Mouse (Mus musculus) lung, postnatal 0 days (tissue): ENCODE results near the gene Plekhn1. TPM values are rescaled to one million over a fixed set of nuclear protein-coding genes. Genes with fewer than 3 reads are reported as not detected.

ENCODE experiments used
- ATAC-seq: fragments of 200-750 bp; cut with Nextera tagmentation; 2 replicates; pipeline ENCODE4 v1.8.0; 2017; ENCODE audit warnings: moderate library complexity
- DNase-seq: peaks from one replicate; pipeline ENCODE4 v3.0.0-alpha.2; 2016; ENCODE audit warnings: low spot score
- H3K27ac ChIP-seq: fragments of 300-500 bp; sonication (generic); 2 replicates; pipeline ENCODE4 v1.5.1; 2014; ENCODE audit warnings: antibody characterized with exemption, mild to moderate bottlenecking, low read length, mixed read lengths
- H3K27me3 ChIP-seq: fragments of 300-500 bp; sonication (generic); replicated peaks from 2 replicates; pipeline ENCODE4 v1.6.1; 2014; ENCODE audit warnings: low read length, mixed read lengths; ENCODE audit not compliant: insufficient read depth
- H3K36me3 ChIP-seq: fragments of 300-500 bp; sonication (generic); 2 replicates; pipeline ENCODE4 v1.6.1; 2014; ENCODE audit warnings: low read length, mixed read lengths; ENCODE audit not compliant: insufficient read depth
- H3K4me1 ChIP-seq: fragments of 300-500 bp; sonication (generic); 2 replicates; pipeline ENCODE4 v1.6.1; 2014; ENCODE audit warnings: antibody characterized with exemption, low read depth, low read length, mixed read lengths; ENCODE audit not compliant: insufficient read depth
- H3K4me2 ChIP-seq: fragments of 300-500 bp; sonication (generic); replicated peaks from 2 replicates; pipeline ENCODE4 v1.6.1; 2014; ENCODE audit warnings: low read depth, mild to moderate bottlenecking, low read length, moderate library complexity, mixed read lengths
- H3K4me3 ChIP-seq: fragments of 300-500 bp; sonication (generic); 2 replicates; pipeline ENCODE4 v1.5.1; 2014; ENCODE audit warnings: low read depth, low read length
- H3K9ac ChIP-seq: fragments of 300-500 bp; sonication (generic); replicated peaks from 2 replicates; pipeline ENCODE4 v1.6.1; 2014; ENCODE audit warnings: low read depth, mild to moderate bottlenecking
- H3K9me3 ChIP-seq: fragments of 300-500 bp; sonication (generic); 2 replicates; pipeline ENCODE4 v1.6.1; 2016; ENCODE audit warnings: low read length, mixed read lengths
- CTCF ChIP-seq: IDR thresholded peaks from 2 replicates; pipeline ENCODE4 v1.5.1; 2016; ENCODE audit warnings: antibody characterized with exemption, mild to moderate bottlenecking
- EP300 ChIP-seq: IDR thresholded peaks from 2 replicates; pipeline ENCODE4 v1.6.1; 2016; ENCODE audit warnings: antibody characterized with exemption, mild to moderate bottlenecking, control low read depth
- WGBS: fragments of 180-500 bp; shearing (Covaris S2); extraction: QIAGEN DNeasy Blood & Tissue Kit; methylation state at CpG from one replicate; pipeline ENCODE4 v1.1.7; 2014; 5-methylcytosine and 5-hydroxymethylcytosine counted together
- polyA plus RNA-seq: library from polyadenylated mRNA; unstranded; fragments of >200 nt; fragmentation: Nextera tagmentation; extraction: Ambion mirVana; gene quantifications from 2 replicates; pipeline ENCODE4 v1.2.1, GENCODE M21; 2015

Gene Plekhn1
- polyA plus RNA-seq, 1 experiment from 2014 or later, result 11.2 TPM

DNA sequence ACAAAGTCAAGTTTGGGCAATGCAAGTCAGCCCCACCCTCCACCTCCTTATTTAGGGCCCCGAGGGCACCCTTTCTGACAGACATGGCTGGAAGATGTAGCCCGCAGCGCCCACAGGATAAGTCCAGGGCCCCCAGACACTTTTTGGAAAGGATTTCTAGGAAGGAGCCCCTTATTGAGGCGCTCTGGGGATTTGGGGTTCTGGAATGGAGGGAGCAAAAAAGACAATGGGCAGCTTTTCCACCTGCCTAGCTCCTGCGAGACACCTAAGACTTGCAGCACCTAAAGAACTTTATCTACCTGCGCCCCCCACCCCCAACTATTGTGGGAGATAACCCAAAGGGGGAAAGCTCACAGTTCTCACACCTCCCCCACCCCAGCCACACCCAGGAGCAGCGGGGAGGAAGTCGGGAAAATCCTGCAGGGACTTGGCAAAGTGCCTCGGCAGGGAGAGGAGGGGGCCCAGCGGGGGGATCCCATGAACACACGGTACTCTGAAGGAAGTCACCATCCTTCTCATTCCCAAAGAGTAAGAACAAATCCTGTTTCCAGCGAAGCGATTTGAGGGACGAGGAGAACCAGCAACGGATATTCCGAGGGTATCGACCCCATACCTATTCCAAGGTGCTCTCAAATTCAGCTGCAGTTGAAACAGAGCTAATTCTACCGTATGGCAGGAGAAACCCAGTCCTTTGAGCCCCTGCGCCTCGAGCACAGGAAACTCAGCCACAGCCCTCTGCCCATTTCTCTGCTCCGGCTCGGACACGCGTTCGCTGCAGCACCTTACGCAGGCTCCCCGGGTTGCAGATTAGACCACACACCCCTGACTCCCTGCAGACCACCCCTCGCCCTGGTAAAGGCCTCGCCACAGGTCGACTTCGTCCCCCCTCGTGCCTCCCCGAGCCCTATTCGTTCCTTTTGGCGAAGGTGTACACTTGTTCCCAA, 38.5 kb downstream of the Plekhn1 start:
- H3K27ac ChIP-seq, result peak overlapping the region; percentile 84
- peaks cover 9% of the 10 kb centered on the region for H3K4me1 ChIP-seq
- H3K9me3 ChIP-seq, result no peaks in the 10 kb centered on the region
- H3K36me3 ChIP-seq, result no peaks in the 10 kb centered on the region
- peak; percentile 47; the same call in 1 of the 2 replicates for TF ChIP-seq EP300
- TF ChIP-seq CTCF, result no peak
- no peaks in the 10 kb centered on the region for H3K27me3 ChIP-seq
- ATAC-seq, result no peak
- WGBS, result 6% methylated on average over 35 of the region's 35 CpGs
- H3K9ac ChIP-seq, result peak overlapping the region; percentile 74
- H3K4me2 ChIP-seq, result peak overlapping the region; percentile 97
- peak overlapping the region; percentile 93 for H3K4me3 ChIP-seq
- peak; percentile 75 for DNase-seq

- H3K4me3 ChIP-seq, result no peak overlapping the region
- peak overlapping the region; percentile 12; the same call in 1 of the 2 replicates for H3K27ac ChIP-seq
Observed at GRCm38 (mm10) chr4:156194346-156194745, 40.3 kb downstream of the Plekhn1 start.

DNA sequence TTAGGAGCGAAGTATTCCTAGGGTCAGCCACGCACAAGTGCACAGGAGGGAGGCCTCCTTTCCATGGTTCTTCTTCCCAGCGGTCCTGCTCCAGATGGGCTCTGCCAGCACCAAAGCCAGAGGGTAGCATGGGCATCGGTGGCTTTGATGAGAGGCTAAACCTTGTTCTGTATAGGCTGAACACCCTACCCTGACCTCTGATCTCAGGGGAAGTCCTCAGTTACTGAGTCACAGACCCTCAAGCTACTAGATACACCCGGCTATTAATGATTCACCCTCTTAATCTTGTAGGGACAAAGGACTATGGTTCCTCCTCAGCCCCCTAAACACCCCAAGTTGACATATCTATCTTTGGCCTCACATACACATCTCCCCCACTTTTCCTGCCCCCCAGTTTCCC, 40.8 kb downstream of the Plekhn1 start:
- 48% methylated on average over 5 of the region's 5 CpGs for whole genome bisulfite sequencing
- Histone ChIP-seq H3K9ac (no peak overlapping the region), H3K27me3 (no peaks in the 10 kb centered on the region), H3K4me2 (0 out of 2 replicates have a peak overlapping the region, but pooled peaks have one; percentile 5), H3K36me3 (no peaks in the 10 kb centered on the region), H3K9me3 (no peaks in the 10 kb centered on the region), H3K4me3 (no peak overlapping the region), H3K4me1 (peaks cover 16% of the 10 kb centered on the region), H3K27ac (peak overlapping the region; percentile 98)
- no peak for TF ChIP-seq CTCF
- DNase-seq (no peak), ATAC-seq (no peak)

More at GRCm38 (mm10) chr4:156194346-156194745, 40.3 kb downstream of the Plekhn1 start:
- Histone ChIP-seq H3K4me1 (peaks cover 12% of the 10 kb centered on the region), H3K36me3 (no peaks in the 10 kb centered on the region), H3K4me2 (0 out of 2 replicates have a peak overlapping the region, but pooled peaks have one; percentile 5), H3K9ac (no peak overlapping the region), H3K9me3 (no peaks in the 10 kb centered on the region), H3K27me3 (no peaks in the 10 kb centered on the region)
- TF ChIP-seq EP300 (no peak), CTCF (no peak)
- DNase-seq (no peak), ATAC-seq (no peak)
- 52% methylated on average over 6 of the region's 6 CpGs for WGBS

DNA sequence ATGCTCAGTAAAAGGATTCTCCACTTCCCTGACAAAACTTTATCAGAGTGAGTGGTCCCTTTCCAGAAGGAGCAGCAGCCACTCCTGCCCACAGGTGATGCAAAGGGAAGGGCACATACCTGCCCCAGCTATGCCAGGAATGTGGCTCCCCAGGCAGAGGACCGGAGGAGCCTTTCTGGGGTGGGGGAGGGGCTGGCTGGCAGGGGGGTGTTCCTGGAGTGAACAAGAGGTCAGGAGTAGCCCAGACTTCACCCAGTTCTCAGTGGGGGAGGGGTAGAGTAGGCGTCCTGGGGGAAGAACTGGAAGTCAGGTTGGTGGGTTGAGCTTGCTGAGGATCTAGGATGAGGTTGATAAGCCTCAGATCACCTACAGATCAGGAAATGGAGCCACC, 41.5 kb downstream of the Plekhn1 start:
- ATAC-seq (peak; percentile 44), DNase-seq (peak; percentile 80)
- H3K27me3 ChIP-seq, result no peaks in the 10 kb centered on the region
- H3K4me2 ChIP-seq, result peak overlapping the region; percentile 32; the same call in 1 of the 2 replicates
- no peak overlapping the region; the same call in 1 of the 2 replicates for H3K9ac ChIP-seq
- H3K27ac ChIP-seq, result peak overlapping the region; percentile 98
- 18% methylated on average over 2 of the region's 2 CpGs for WGBS
- peaks cover 22% of the 10 kb centered on the region for H3K4me1 ChIP-seq
- peak; percentile 82 for TF ChIP-seq EP300
- TF ChIP-seq CTCF, result no peak
- H3K4me3 ChIP-seq, result no peak overlapping the region
- H3K9me3 ChIP-seq, result no peaks in the 10 kb centered on the region
- no peaks in the 10 kb centered on the region for H3K36me3 ChIP-seq

DNA sequence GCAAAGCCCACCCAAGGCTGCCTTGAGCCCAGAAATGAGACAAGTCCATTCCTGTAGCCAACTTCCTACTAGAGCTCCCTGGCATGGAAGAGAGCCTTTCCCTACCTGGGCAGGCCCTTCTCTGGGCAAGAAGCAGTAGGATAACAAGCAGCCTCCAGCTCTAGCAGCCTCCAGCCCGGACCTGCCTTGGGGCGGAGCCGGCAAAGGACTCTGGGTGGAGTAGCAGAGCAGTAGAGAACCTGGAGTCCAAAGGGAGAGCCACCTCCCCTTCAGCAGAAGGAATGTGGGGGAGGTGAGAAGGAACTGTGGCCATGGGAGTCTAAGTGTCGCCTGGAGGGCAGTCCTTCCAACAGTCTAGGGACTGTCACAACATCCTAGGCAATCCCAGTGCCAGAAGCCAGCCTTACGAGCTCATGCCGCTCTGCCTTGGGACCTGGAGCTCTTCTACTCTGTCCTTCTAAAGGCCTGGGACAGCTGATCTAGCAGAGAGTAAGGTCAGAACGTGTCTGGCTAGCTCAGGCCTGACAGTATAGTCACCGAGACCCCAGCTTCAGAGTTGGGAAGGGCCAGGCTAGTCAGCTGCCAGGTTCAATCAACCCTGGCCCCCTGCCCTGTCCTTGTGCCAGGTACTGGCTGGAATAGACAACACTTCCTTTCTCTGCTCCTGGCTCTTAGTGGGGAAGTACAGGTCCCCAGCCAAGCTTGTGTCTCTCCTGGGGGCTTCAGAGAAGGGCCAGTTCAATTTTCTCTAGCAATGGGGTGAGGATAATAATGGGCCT, 42.0 kb downstream of the Plekhn1 start:
- Histone ChIP-seq H3K4me3 (no peak overlapping the region), H3K36me3 (no peaks in the 10 kb centered on the region), H3K27me3 (no peaks in the 10 kb centered on the region), H3K9me3 (no peaks in the 10 kb centered on the region), H3K4me1 (peaks cover 22% of the 10 kb centered on the region), H3K9ac (peak overlapping the region; percentile 23; the same call in 1 of the 2 replicates), H3K4me2 (peak overlapping the region; percentile 32), H3K27ac (peak overlapping the region; percentile 98)
- peak; percentile 66 for ATAC-seq
- 0 out of 2 replicates have a peak, but pooled peaks have one; percentile 12 for TF ChIP-seq EP300
- peak; percentile 16; the same call in 1 of the 2 replicates for TF ChIP-seq CTCF
- DNase-seq, result peak; percentile 87
- WGBS, result 42% methylated on average over 8 of the region's 8 CpGs

GRCm38 (mm10) chr4:156188811-156189323, 45.8 kb downstream of the Plekhn1 start:
- H3K4me1 ChIP-seq, result peaks cover 13% of the 10 kb centered on the region
- peak overlapping the region; percentile 70 for H3K27ac ChIP-seq
- H3K4me3 ChIP-seq, result no peak overlapping the region
- DNase-seq, result peak; percentile 78
- H3K9me3 ChIP-seq, result no peaks in the 10 kb centered on the region
- H3K27me3 ChIP-seq, result no peaks in the 10 kb centered on the region
- ATAC-seq, result peak; percentile 65
- H3K4me2 ChIP-seq, result no peak overlapping the region
- no peak overlapping the region for H3K9ac ChIP-seq
- 36% methylated on average over 6 of the region's 6 CpGs for WGBS
- TF ChIP-seq CTCF (no peak), EP300 (peak; percentile 76)
- no peaks in the 10 kb centered on the region for H3K36me3 ChIP-seq
